Mouse (Mus musculus) midbrain, embryonic 13.5 days (tissue): ENCODE measurements around the gene Lhx1. TPM values are rescaled to one million over a fixed set of nuclear protein-coding genes. Genes with fewer than 3 reads are reported as not detected.

Experiments
- ATAC-seq: fragments of 200-750 bp; cut with Nextera tagmentation; 2 replicates; pipeline ENCODE4 v1.8.0; 2017; ENCODE audit warnings: mild to moderate bottlenecking, moderate TSS enrichment, moderate library complexity
- H3K27ac ChIP-seq: fragments of 300-500 bp; sonication (generic); 2 replicates; pipeline ENCODE4 v1.5.1; 2015; ENCODE audit warnings: inconsistent platforms, mild to moderate bottlenecking, moderate library complexity
- H3K27me3 ChIP-seq: fragments of 300-500 bp; sonication (generic); 2 replicates; pipeline ENCODE4 v1.6.1; 2015; ENCODE audit warnings: mild to moderate bottlenecking, inconsistent platforms
- H3K36me3 ChIP-seq: fragments of 300-500 bp; sonication (generic); 2 replicates; pipeline ENCODE4 v1.6.1; 2015; ENCODE audit warnings: mild to moderate bottlenecking, inconsistent platforms
- H3K4me1 ChIP-seq: fragments of 300-500 bp; sonication (generic); replicated peaks from 2 replicates; pipeline ENCODE4 v1.6.1; 2015; ENCODE audit warnings: inconsistent platforms
- H3K4me2 ChIP-seq: fragments of 300-500 bp; sonication (generic); replicated peaks from 2 replicates; pipeline ENCODE4 v1.6.1; 2015; ENCODE audit warnings: moderate library complexity, mild to moderate bottlenecking, inconsistent platforms
- H3K4me3 ChIP-seq: fragments of 300-500 bp; sonication (generic); replicated peaks from 2 replicates; pipeline ENCODE4 v1.5.1; 2015; ENCODE audit warnings: mild to moderate bottlenecking, inconsistent platforms
- H3K9ac ChIP-seq: fragments of 300-500 bp; sonication (generic); replicated peaks from 2 replicates; pipeline ENCODE4 v1.6.1; 2015; ENCODE audit warnings: mild to moderate bottlenecking, inconsistent platforms
- H3K9me3 ChIP-seq: fragments of 300-500 bp; sonication (generic); 2 replicates; pipeline ENCODE4 v1.6.1; 2016; ENCODE audit warnings: mild to moderate bottlenecking, inconsistent platforms
- WGBS: fragments of 180-500 bp; shearing (Covaris S2); methylation state at CpG from one replicate; pipeline ENCODE4 v1.1.7; 2015; 5-methylcytosine and 5-hydroxymethylcytosine counted together
- polyA plus RNA-seq: library from polyadenylated mRNA; unstranded; fragments of >200 nt; fragmentation: Nextera tagmentation; extraction: Ambion mirVana; gene quantifications from 2 replicates; pipeline ENCODE4 v1.2.1, GENCODE M21; 2015

Lhx1 gene
- polyA plus RNA-seq, 1 experiment from 2014 or later, result 62.7 TPM

DNA sequence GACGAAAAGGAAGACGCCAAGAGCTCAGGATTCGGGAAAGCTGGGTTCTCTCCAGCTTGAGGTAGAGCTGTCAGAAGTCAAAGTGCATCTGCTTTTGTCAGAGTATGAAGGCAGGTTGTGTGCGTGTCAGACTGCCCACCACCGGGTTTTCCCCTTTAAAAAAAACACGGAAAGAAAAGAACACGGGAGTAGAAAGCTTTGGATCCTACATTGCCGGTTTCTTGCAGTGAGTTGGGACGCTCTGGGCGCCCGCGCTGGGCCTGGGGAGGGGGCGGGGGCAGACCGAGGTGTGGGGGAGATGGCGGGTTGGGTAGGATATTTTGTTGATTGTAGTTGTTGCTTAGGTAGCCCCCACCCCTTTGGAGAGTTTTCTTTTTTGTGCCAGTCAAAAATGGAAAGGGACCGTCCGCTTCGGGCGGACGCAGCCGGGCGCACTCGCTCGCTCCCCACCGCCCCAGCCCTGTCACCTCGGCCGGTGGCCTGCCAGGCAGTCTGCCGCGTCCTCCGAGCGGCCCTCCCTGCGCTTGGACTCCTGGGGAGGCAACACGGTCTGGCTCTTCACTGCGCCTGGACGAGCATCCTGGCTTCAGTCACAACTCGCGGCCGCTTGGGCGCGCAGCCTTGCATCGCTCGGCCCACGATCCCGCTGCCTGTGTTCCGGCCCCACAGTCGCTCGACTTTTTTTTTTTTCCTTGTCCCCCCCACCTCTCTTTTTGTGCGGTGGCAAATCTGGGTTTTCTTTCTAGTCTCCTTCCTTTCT lies 644 bp downstream of the Lhx1 start:
- Histone ChIP-seq H3K4me3 (peak overlapping the region; percentile 61), H3K4me1 (peaks cover 52% of the 10 kb centered on the region), H3K4me2 (peak overlapping the region; percentile 71), H3K27ac (peak overlapping the region; percentile 91), H3K9ac (peak overlapping the region; percentile 89), H3K27me3 (peaks cover 100% of the 10 kb centered on the region), H3K36me3 (0 out of 2 replicates have a peak, but pooled peaks cover 6% of the 10 kb centered on the region), H3K9me3 (no peaks in the 10 kb centered on the region)
- ATAC-seq, result peak; percentile 59; the same call in 1 of the 2 replicates
- under 1% methylated on average over 48 of the region's 48 CpGs for WGBS

- no peak for ATAC-seq
- H3K9me3 ChIP-seq, result no peaks in the 10 kb centered on the region
- WGBS, result under 1% methylated on average over 35 of the region's 35 CpGs
- H3K27ac ChIP-seq, result peak overlapping the region; percentile 91
- H3K36me3 ChIP-seq, result 0 out of 2 replicates have a peak, but pooled peaks cover 9% of the 10 kb centered on the region
- peak overlapping the region; percentile 89 for H3K9ac ChIP-seq
- H3K4me1 ChIP-seq, result peaks cover 48% of the 10 kb centered on the region
- peak overlapping the region; percentile 71 for H3K4me2 ChIP-seq
- peaks cover 100% of the 10 kb centered on the region for H3K27me3 ChIP-seq
- peak overlapping the region; percentile 61 for H3K4me3 ChIP-seq
Measured at GRCm38 (mm10) chr11:84523841-84524510, 1.4 kb downstream of the Lhx1 start.

GRCm38 (mm10) chr11:84523321-84523831 lies 2.0 kb downstream of the Lhx1 start:
- peaks cover 100% of the 10 kb centered on the region for H3K27me3 ChIP-seq
- H3K4me2 ChIP-seq, result peak overlapping the region; percentile 71
- under 1% methylated on average over 16 of the region's 16 CpGs for WGBS
- 0 out of 2 replicates have a peak, but pooled peaks cover 9% of the 10 kb centered on the region for H3K36me3 ChIP-seq
- peaks cover 47% of the 10 kb centered on the region for H3K4me1 ChIP-seq
- H3K9me3 ChIP-seq, result no peaks in the 10 kb centered on the region
- peak overlapping the region; percentile 61 for H3K4me3 ChIP-seq
- no peak for ATAC-seq
- H3K9ac ChIP-seq, result peak overlapping the region; percentile 89
- peak overlapping the region; percentile 91 for H3K27ac ChIP-seq

- Histone ChIP-seq H3K4me3 (peak overlapping the region; percentile 61), H3K4me2 (peak overlapping the region; percentile 71), H3K27me3 (peaks cover 96% of the 10 kb centered on the region), H3K36me3 (0 out of 2 replicates have a peak, but pooled peaks cover 9% of the 10 kb centered on the region), H3K4me1 (peaks cover 47% of the 10 kb centered on the region), H3K9ac (peak overlapping the region; percentile 89), H3K27ac (peak overlapping the region; percentile 91), H3K9me3 (no peaks in the 10 kb centered on the region)
- ATAC-seq, result no peak
- WGBS, result 1% methylated on average over 40 of the region's 40 CpGs
Measured at GRCm38 (mm10) chr11:84522577-84523320, 2.6 kb downstream of the Lhx1 start.

DNA sequence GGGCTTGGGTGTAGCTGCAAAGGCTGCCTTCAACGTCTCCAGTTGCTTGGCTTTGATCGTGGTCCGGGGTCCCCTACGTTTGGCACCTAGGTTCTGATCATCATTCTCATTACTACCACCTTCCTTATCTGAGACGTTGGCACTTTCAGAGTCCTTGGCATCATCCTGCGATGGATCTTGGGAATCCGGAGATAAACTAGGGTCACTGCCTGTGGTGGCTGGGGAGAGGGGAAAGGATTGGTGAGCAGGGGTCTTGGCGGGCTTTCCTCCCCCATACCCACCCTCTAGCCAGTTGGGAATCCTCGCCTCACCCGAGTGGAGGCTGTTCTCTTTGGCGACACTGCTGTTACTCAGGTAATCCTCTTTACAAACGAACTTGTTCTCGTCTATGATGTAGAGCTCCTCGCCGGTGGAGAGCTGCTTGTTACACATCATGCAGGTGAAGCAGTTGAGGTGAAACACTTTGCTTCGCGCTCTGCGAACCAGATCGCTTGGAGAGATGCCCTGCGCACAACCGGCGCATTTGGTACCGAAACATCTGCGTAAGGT lies 3.5 kb downstream of the Lhx1 start:
- peaks cover 91% of the 10 kb centered on the region for H3K27me3 ChIP-seq
- peak overlapping the region; percentile 61 for H3K4me3 ChIP-seq
- ATAC-seq, result no peak
- WGBS, result 3% methylated on average over 24 of the region's 24 CpGs
- H3K36me3 ChIP-seq, result 0 out of 2 replicates have a peak, but pooled peaks cover 9% of the 10 kb centered on the region
- H3K9me3 ChIP-seq, result no peaks in the 10 kb centered on the region
- peak overlapping the region; percentile 71 for H3K4me2 ChIP-seq
- H3K4me1 ChIP-seq, result peaks cover 47% of the 10 kb centered on the region
- peak overlapping the region; percentile 91 for H3K27ac ChIP-seq
- peak overlapping the region; percentile 89 for H3K9ac ChIP-seq

- no peaks in the 10 kb centered on the region for H3K9me3 ChIP-seq
- H3K4me2 ChIP-seq, result peak overlapping the region; percentile 71
- H3K36me3 ChIP-seq, result 0 out of 2 replicates have a peak, but pooled peaks cover 9% of the 10 kb centered on the region
- peak overlapping the region; percentile 89 for H3K9ac ChIP-seq
- H3K4me3 ChIP-seq, result peak overlapping the region; percentile 61
- ATAC-seq, result no peak
- WGBS, result 9% methylated on average over 3 of the region's 3 CpGs
- H3K27ac ChIP-seq, result peak overlapping the region; percentile 91
- H3K27me3 ChIP-seq, result peaks cover 89% of the 10 kb centered on the region
- peaks cover 41% of the 10 kb centered on the region for H3K4me1 ChIP-seq
Measured at GRCm38 (mm10) chr11:84521071-84521390, 4.3 kb downstream of the Lhx1 start.

DNA sequence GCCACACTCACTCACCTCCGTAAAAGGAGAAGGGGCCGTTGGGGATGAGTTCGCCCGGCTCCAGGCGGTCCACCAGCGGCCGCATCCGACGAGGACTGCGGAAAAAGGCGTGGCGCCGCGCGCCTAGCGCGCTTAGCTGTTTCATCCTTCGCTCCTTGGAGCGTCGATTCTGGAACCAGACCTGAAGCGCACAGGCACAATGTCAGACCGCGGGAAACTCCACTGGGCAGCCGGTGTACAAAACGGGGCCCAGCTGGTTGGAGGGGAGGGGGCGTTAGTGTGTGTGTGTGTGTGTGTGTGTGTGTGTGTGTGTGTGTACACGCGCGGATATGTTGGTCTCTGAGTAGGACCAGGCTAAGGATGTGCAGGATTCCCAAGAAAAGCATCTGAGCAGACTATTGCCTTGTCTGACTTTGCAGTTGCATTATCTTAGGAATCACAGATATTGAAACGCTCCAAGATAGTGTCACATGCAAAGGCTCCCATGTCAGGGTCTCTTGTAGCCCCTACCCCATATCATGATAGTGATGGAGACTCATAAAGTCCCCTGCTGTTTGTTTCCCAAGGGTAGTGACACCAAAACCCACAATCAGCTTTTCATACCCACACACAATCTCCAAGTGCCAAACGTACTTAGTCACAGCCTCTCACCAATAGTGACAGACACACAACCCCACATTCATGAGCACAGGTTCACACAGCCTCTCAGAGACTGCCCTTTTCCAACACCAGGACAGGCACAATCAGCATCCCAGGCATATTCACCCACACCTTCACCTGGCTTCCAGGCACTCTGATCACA lies 4.9 kb downstream of the Lhx1 start:
- peak overlapping the region; percentile 89 for H3K9ac ChIP-seq
- H3K27me3 ChIP-seq, result peaks cover 89% of the 10 kb centered on the region
- peaks cover 39% of the 10 kb centered on the region for H3K4me1 ChIP-seq
- ATAC-seq, result no peak
- peak overlapping the region; percentile 61 for H3K4me3 ChIP-seq
- peak overlapping the region; percentile 91 for H3K27ac ChIP-seq
- H3K9me3 ChIP-seq, result no peaks in the 10 kb centered on the region
- H3K36me3 ChIP-seq, result 0 out of 2 replicates have a peak, but pooled peaks cover 9% of the 10 kb centered on the region
- peak overlapping the region; percentile 71 for H3K4me2 ChIP-seq
- 1% methylated on average over 31 of the region's 31 CpGs for WGBS

- peak; percentile 5; the same call in 1 of the 2 replicates for ATAC-seq
- 0 out of 2 replicates have a peak, but pooled peaks cover 9% of the 10 kb centered on the region for H3K36me3 ChIP-seq
- H3K27ac ChIP-seq, result peak overlapping the region; percentile 91
- H3K4me3 ChIP-seq, result peak overlapping the region; percentile 61
- 3% methylated on average over 34 of the region's 34 CpGs for WGBS
- peak overlapping the region; percentile 89 for H3K9ac ChIP-seq
- peaks cover 89% of the 10 kb centered on the region for H3K27me3 ChIP-seq
- peaks cover 37% of the 10 kb centered on the region for H3K4me1 ChIP-seq
- peak overlapping the region; percentile 71 for H3K4me2 ChIP-seq
- no peaks in the 10 kb centered on the region for H3K9me3 ChIP-seq
Measured at GRCm38 (mm10) chr11:84519576-84520268, 5.6 kb downstream of the Lhx1 start.

GRCm38 (mm10) chr11:84519036-84519435 lies 6.3 kb downstream of the Lhx1 start:
- Histone ChIP-seq H3K4me3 (peak overlapping the region; percentile 61), H3K9ac (peak overlapping the region; percentile 89), H3K36me3 (0 out of 2 replicates have a peak, but pooled peaks cover 9% of the 10 kb centered on the region), H3K27ac (peak overlapping the region; percentile 91), H3K4me1 (peaks cover 39% of the 10 kb centered on the region), H3K4me2 (peak overlapping the region; percentile 71), H3K9me3 (no peaks in the 10 kb centered on the region), H3K27me3 (peaks cover 88% of the 10 kb centered on the region)
- ATAC-seq, result no peak
- WGBS, result 2% methylated on average over 12 of the region's 12 CpGs

DNA sequence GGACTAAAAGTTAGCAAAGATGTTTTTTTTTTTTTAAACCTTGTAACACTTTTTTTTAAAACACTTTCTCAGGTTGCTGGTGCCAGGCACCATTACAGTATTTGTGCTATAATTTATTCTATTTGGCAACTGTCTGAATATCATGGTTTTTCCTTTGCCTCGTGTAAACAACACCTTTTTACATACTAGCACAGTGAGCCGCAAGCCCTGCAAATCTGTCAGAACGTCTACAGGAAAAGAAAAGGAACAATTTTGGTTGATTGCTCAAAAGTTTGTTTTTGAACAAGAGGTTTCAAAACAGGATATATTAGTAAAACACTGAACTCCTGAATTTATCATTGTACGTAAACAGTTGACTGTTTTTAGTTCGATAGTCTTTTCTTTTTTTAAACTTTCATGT lies 7.1 kb downstream of the Lhx1 start:
- no peaks in the 10 kb centered on the region for H3K9me3 ChIP-seq
- H3K27ac ChIP-seq, result peak overlapping the region; percentile 91; the same call in 1 of the 2 replicates
- peaks cover 81% of the 10 kb centered on the region for H3K27me3 ChIP-seq
- H3K36me3 ChIP-seq, result 0 out of 2 replicates have a peak, but pooled peaks cover 9% of the 10 kb centered on the region
- no peak for ATAC-seq
- WGBS, result 23% methylated on average over 5 of the region's 5 CpGs
- peaks cover 35% of the 10 kb centered on the region for H3K4me1 ChIP-seq
- H3K4me2 ChIP-seq, result peak overlapping the region; percentile 71
- H3K9ac ChIP-seq, result peak overlapping the region; percentile 89
- peak overlapping the region; percentile 61 for H3K4me3 ChIP-seq
